Mouse (Mus musculus) brain, adult 10 weeks (tissue): ENCODE measurements around the gene Vmn1r179. TPM values are rescaled to one million over a fixed set of nuclear protein-coding genes. Genes with fewer than 3 reads are reported as not detected.

Experiments used
- polyA plus RNA-seq: library from polyadenylated mRNA; stranded (reverse); fragments of 350-450 nt; fragmentation: Illumina TruSeq; extraction: RNeasy Lipid Tissue Mini Kit (QIAGEN cat#74804); gene quantifications from one replicate; pipeline ENCODE4 v1.2.3, GENCODE M21; 2015; ENCODE audit warnings: low read depth, low replicate concordance

Vmn1r179 gene
- polyA plus RNA-seq, result not detected

GRCm38 (mm10) chr7:23926678-23927077 lies at the start of gene Vmn1r179:
Vmn1r179 (plus strand) TSS chr7:23926978.

GRCm38 (mm10) chr7:23891709-23892108 lies 35.1 kb upstream of the Vmn1r179 start, which contains the start of gene Vmn1r178:
Vmn1r178 (plus strand) TSS chr7:23892009.

GRCm38 (mm10) chr7:23950332-23950731 lies 23.6 kb downstream of the Vmn1r179 start, which contains the start of gene Vmn1r180:
Vmn1r180 (plus strand) TSS chr7:23950632.

DNA sequence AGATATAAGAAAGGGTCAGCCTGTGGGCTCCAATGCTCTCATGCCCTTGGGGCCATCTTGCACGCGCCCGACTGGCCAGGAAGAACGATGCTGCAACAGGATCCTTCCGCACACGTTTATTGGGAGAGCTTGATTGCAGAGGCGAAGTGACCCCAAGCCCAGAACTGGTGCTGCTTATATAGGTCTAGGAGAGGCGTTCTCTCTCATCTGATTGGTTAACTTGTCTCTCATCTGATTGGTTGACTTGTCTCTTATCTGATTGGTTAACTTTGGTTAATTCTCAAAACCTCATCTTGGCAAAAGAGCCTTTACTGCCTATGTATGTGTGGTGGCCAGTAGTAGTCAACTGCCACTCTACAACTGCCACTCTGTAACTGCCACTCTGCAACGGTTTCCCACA lies 47.5 kb downstream of the Vmn1r179 start, which contains the start of gene Vmn1r181:
Gene Vmn1r181 (plus strand): TSS at position 301 of the 400 bp plus-strand sequence.

Other genes starting within 250 kb of the Vmn1r179 start
- not detected for gene Vmn1r173, start 226.3 kb upstream of the Vmn1r179 start, polyA plus RNA-seq
- gene Vmn1r174, start 174.7 kb upstream of the Vmn1r179 start, polyA plus RNA-seq, result not detected
- gene Vmn1r175, start 116.3 kb upstream of the Vmn1r179 start, polyA plus RNA-seq, result not detected
- not detected for gene Vmn1r176, start 89.6 kb upstream of the Vmn1r179 start, polyA plus RNA-seq
- gene Vmn1r177, start 60.5 kb upstream of the Vmn1r179 start, polyA plus RNA-seq, result not detected
- gene Vmn1r178, start 35.0 kb upstream of the Vmn1r179 start, polyA plus RNA-seq, result not detected
- gene Vmn1r180, start 23.7 kb downstream of the Vmn1r179 start, polyA plus RNA-seq, result not detected
- gene Vmn1r181, start 47.6 kb downstream of the Vmn1r179 start, polyA plus RNA-seq, result not detected
- not detected for gene V1rd19, start 74.7 kb downstream of the Vmn1r179 start, polyA plus RNA-seq
- gene Vmn1r183, start 126.3 kb downstream of the Vmn1r179 start, polyA plus RNA-seq, result not detected
- 46.3 TPM for gene Zfp180, start 154.9 kb downstream of the Vmn1r179 start, polyA plus RNA-seq
- 7.9 TPM for gene Zfp112, start 185.3 kb downstream of the Vmn1r179 start, polyA plus RNA-seq
- 13.9 TPM for gene Zfp235, start 207.2 kb downstream of the Vmn1r179 start, polyA plus RNA-seq
- 3.5 TPM for gene Zfp114, start 248.1 kb downstream of the Vmn1r179 start, polyA plus RNA-seq